Mouse (Mus musculus) activated CD4-positive, CD25-positive, alpha-beta regulatory T cell (primary cell): ENCODE measurements around the gene Myh3. TPM values are rescaled to one million over a fixed set of nuclear protein-coding genes. Genes with fewer than 3 reads are reported as not detected.

Experiments
- polyA plus RNA-seq, 2 experiments: library from polyadenylated mRNA; unstranded; fragments of 100-300 nt; shearing (Covaris generic); gene quantifications; one replicate each; pipeline ENCODE4 v1.2.1; 2017

Myh3 gene
- polyA plus RNA-seq: under 1 TPM; 0.10 to 0.44 TPM

DNA sequence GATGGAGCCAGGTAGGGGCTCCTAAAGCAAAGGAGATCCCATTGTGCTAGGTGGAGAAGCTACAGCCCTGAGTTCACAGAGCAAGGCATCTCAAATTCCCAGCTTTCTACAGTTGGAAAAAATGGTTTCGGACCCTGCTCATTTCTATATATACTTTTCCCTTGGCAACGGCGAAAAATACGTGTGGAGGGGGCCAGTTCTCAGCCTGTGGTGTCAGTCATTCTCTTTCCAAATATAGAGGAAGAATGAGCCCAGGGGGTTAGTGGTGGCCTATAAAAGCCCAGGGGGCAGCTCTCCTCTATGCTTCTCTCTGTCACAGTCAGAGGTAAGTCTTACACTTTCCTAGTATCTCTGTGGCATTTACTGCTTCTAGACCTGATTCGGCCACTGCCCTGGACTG lies at the start of gene Myh3:
Gene Myh3, plus strand, starts transcription at position 301 of the 400 bp plus-strand sequence.

DNA sequence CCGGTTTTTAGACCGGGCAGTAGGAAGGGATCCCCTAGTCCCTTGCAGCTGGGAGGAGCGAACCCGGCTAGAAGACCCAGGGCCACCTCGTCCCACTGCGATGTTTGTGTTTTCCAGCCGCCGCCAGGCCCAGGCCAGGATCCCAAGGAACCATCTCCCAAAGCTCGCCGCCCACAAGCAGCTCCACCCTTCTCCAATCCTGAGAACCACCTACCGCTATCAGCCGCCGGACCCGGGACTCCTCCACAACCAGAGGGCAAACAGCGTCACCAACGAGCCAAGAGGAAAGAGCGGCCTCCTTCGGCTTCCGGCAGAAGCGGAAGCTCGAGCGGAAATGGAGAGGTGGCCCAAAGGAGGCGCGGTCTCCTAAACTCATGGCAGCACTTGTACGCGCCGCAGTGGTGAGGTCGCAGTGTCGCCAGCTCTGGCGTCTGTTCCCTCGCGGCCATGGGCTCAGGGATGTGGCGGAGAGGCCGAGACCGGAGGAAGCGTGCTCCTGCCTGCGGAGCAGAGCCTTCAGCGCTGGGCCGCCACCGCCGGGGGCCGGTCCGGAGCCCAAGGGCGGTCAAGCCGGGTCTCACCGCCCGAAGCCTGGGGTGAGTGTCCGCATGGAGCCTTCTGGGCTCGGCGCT lies 25.7 kb upstream of the Myh3 start, which contains the start of the genes Adprm and Sco1:
Gene Adprm, minus strand, starts transcription at position 274 of the 632 bp plus-strand sequence.
Gene Sco1, plus strand, starts transcription at position 350 of the 632 bp plus-strand sequence.

Other genes with a start within 250 kb of the Myh3 start
- gene Pirt, start 166.3 kb upstream of the Myh3 start, polyA plus RNA-seq: not detected
- gene Tmem238l, start 121.7 kb upstream of the Myh3 start, polyA plus RNA-seq: not detected
- under 1 TPM; 0.27 to 0.72 TPM for gene Tmem220, start 53.1 kb upstream of the Myh3 start, polyA plus RNA-seq
- 10 to 100 TPM; 50.2 to 55.1 TPM for gene Adprm, start 25.7 kb upstream of the Myh3 start, polyA plus RNA-seq
- gene Sco1, start 25.6 kb upstream of the Myh3 start, polyA plus RNA-seq: 10 to 100 TPM; 10.2 to 12.4 TPM
- under 1 TPM in 1 of 2 experiments, not detected in 1; 0.47 TPM for gene Myh2, start 92.7 kb downstream of the Myh3 start, polyA plus RNA-seq
- under 1 TPM in 1 of 2 experiments, not detected in 1; 0.12 TPM for gene Myh1, start 121.8 kb downstream of the Myh3 start, polyA plus RNA-seq
- gene Myh4, start 159.7 kb downstream of the Myh3 start, polyA plus RNA-seq: under 1 TPM in 1 of 2 experiments, not detected in 1; 0.23 TPM
- under 1 TPM in 1 of 2 experiments, not detected in 1; 0.50 TPM for gene Myh8, start 198.8 kb downstream of the Myh3 start, polyA plus RNA-seq
- not detected for gene Myh13, start 243.4 kb downstream of the Myh3 start, polyA plus RNA-seq